Mouse (Mus musculus): ENCODE results near the gene Iars2. TPM values are rescaled to one million over a fixed set of nuclear protein-coding genes. Genes with fewer than 3 reads are reported as not detected.

The Iars2 gene
- total and polyA plus RNA-seq, 3 experiments = 35.2 to 80.0 (median 71.5) TPM

DNA sequence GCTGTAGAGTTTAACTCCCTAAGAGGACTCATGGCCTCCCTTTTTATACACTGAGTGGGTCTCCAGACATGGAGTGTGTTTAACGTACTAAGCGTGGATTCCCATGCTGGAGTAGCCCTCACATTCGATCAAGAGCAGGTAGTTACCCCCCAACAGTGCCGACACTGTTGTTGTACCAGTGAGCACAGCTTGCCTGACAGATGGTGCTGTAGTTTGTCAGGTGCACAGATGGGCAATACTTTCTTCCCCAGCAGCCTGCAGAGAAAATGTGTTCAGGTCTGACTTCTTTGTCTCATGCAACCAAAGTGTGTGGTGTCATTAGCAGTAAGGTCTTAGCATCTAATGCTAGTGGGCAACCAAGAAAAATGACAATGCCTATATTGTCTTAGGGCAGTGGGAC lies 13.2 kb upstream of the Iars2 start:
- peaks cover 2% of the 10 kb centered on the region; the same call in 1 of the 2 replicates for H3K79me2 ChIP-seq (replicated peaks; ENCODE audit: control insufficient read depth, insufficient read depth, low read length)
- no peaks in the 10 kb centered on the region for H3K27me3 ChIP-seq (ENCODE audit: control insufficient read depth, insufficient read depth, low read length)
- H3K9ac ChIP-seq (ENCODE audit: low read depth, low read length) = no peak overlapping the region
- DNase-seq = no peak
- WGBS = 97% methylated on average over 4 of the region's 4 CpGs
- no peaks in the 10 kb centered on the region for H3K4me1 ChIP-seq (ENCODE audit: control insufficient read depth, insufficient read depth, low read length)
- H3K36me3 ChIP-seq (ENCODE audit: control insufficient read depth, insufficient read depth, low read length) = no peaks in the 10 kb centered on the region
- intact Hi-C loops (cut with DNase I) = no loop called here
- TF ChIP-seq CTCF (IDR thresholded peaks at IDR 0.05) (no peak), EP300 (IDR thresholded peaks at IDR 0.05; ENCODE audit: insufficient read depth, low read depth, low read length) (no peak), POLR2A (IDR thresholded peaks at IDR 0.05; ENCODE audit: insufficient read depth, low read depth, low read length) (no peak)
- H3K27ac ChIP-seq = no peak overlapping the region
- no peak overlapping the region for H3K4me3 ChIP-seq

DNA sequence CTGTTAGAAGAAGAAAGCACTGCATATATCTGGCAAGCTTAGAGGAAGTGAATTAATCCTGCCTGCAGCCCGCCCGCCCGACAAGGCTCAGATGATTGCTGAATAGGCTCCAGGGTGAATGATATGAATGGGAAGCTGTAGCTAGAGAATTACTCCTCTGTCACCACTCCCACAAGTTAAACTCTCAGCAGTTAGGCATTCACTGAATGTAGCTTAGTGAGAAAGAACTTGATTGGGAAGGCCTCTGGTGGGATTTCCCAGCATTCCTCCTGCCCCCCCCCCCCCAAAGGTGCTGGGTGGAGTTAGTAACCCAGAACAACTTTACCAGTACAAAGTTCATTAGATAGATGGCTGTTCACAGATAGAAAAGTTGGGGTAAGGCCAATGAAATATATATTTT lies 7.3 kb upstream of the Iars2 start:
- H3K79me2 ChIP-seq (replicated peaks; ENCODE audit: control insufficient read depth, insufficient read depth, low read length) = peaks cover 2% of the 10 kb centered on the region; the same call in 1 of the 2 replicates
- no peak for DNase-seq
- H3K27me3 ChIP-seq (ENCODE audit: control insufficient read depth, insufficient read depth, low read length) = no peaks in the 10 kb centered on the region
- peaks cover 1% of the 10 kb centered on the region; the same call in 1 of the 2 replicates for H3K4me1 ChIP-seq (ENCODE audit: control insufficient read depth, insufficient read depth, low read length)
- WGBS = 18% methylated on average over 3 of the region's 3 CpGs
- intact Hi-C loops (cut with DNase I) = no loop called here
- TF ChIP-seq POLR2A (IDR thresholded peaks at IDR 0.05; ENCODE audit: insufficient read depth, low read depth, low read length) (no peak), CTCF (IDR thresholded peaks at IDR 0.05) (no peak), EP300 (IDR thresholded peaks at IDR 0.05; ENCODE audit: insufficient read depth, low read depth, low read length) (no peak)
- no peak overlapping the region for H3K27ac ChIP-seq
- no peak overlapping the region for H3K9ac ChIP-seq (ENCODE audit: low read depth, low read length)
- no peak overlapping the region for H3K4me3 ChIP-seq
- no peaks in the 10 kb centered on the region for H3K36me3 ChIP-seq (ENCODE audit: control insufficient read depth, insufficient read depth, low read length)

DNA sequence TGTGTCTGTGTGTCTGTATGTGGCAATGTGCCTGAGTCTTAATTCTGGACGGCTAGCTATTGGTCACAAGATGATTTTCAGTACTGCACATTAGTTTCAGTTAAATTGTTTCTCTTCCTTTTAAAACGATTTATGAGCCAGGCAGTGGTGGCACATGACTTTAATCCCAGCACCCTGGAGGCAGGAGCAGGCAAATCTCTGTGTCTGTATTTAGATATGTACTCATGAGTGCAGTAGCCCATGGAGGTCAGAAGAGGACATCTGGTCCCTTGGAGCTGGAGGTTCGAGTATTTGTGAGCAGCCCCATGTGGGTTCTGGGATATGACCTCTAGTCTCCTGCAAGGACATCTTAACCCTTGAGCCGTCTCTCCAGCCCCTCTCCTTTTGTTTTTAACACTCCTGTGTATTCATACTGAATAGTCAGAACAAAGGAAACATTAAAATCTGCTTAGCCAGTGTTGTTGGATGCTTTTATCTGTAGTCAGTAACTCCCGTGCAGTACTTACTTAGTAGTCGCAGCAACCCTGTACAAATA lies 6.1 kb upstream of the Iars2 start:
- Histone ChIP-seq H3K27me3 (ENCODE audit: control insufficient read depth, insufficient read depth, low read length) (no peaks in the 10 kb centered on the region), H3K4me1 (ENCODE audit: control insufficient read depth, insufficient read depth, low read length) (peaks cover 1% of the 10 kb centered on the region; the same call in 1 of the 2 replicates), H3K27ac (no peak overlapping the region), H3K4me3 (no peak overlapping the region), H3K9ac (ENCODE audit: low read depth, low read length) (no peak overlapping the region), H3K36me3 (ENCODE audit: control insufficient read depth, insufficient read depth, low read length) (no peaks in the 10 kb centered on the region), H3K79me2 (replicated peaks; ENCODE audit: control insufficient read depth, insufficient read depth, low read length) (peaks cover 2% of the 10 kb centered on the region; the same call in 1 of the 2 replicates)
- 58% methylated on average over 6 of the region's 6 CpGs for WGBS
- DNase-seq = no peak
- TF ChIP-seq EP300 (IDR thresholded peaks at IDR 0.05; ENCODE audit: insufficient read depth, low read depth, low read length) = no peak
- TF ChIP-seq CTCF (IDR thresholded peaks at IDR 0.05) = no peak
- TF ChIP-seq POLR2A (IDR thresholded peaks at IDR 0.05; ENCODE audit: insufficient read depth, low read depth, low read length) = no peak
- intact Hi-C loops (cut with DNase I) = no loop called here

DNA sequence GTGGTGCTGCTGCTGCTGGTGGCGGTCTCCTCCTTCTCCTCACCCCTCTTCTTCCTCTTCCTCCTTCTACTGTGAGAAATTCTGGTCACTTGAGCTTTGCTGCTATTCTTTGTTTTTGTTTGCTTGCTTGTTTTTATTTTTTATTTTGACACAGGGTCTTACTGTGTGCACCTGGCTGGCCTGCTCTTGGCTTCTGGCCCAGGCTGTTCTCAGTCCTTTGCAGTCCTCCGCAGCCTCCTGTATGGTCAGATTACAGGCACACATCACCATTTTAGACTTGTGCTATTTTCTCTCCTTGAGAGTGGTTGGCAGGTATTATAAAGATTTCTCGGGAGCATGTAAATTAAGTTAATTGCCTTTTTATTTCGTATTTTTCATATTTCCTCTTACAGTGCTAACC lies 4.9 kb upstream of the Iars2 start:
- H3K4me1 ChIP-seq (ENCODE audit: control insufficient read depth, insufficient read depth, low read length) = peaks cover 3% of the 10 kb centered on the region
- no peaks in the 10 kb centered on the region for H3K27me3 ChIP-seq (ENCODE audit: control insufficient read depth, insufficient read depth, low read length)
- no peak overlapping the region for H3K4me3 ChIP-seq
- no peak for DNase-seq
- TF ChIP-seq POLR2A (IDR thresholded peaks at IDR 0.05; ENCODE audit: insufficient read depth, low read depth, low read length) (no peak), EP300 (IDR thresholded peaks at IDR 0.05; ENCODE audit: insufficient read depth, low read depth, low read length) (no peak), CTCF (IDR thresholded peaks at IDR 0.05) (no peak)
- no peaks in the 10 kb centered on the region for H3K36me3 ChIP-seq (ENCODE audit: control insufficient read depth, insufficient read depth, low read length)
- no peak overlapping the region for H3K9ac ChIP-seq (ENCODE audit: low read depth, low read length)
- 73% methylated on average over 4 of the region's 4 CpGs for WGBS
- intact Hi-C loops (cut with DNase I) = no loop called here
- H3K79me2 ChIP-seq (replicated peaks; ENCODE audit: control insufficient read depth, insufficient read depth, low read length) = peaks cover 2% of the 10 kb centered on the region; the same call in 1 of the 2 replicates
- H3K27ac ChIP-seq = no peak overlapping the region

DNA sequence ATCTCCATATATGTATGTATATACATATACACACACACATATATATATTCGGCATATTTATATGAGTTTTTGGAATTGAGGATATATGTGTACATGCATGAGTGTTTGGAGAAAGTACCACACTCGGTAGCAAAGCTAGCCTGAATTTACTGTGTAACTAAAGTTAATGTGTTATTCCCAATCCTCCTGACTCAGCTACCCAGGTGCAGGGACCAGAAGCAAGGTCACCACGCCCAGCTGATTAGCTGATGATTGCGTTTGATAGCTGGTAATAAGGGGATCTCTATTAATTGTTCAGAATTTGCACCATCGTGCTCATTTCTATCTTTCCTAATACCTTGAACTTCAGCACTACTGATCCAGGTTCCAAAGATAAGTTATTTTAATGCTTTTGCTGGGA lies 4.5 kb upstream of the Iars2 start:
- Histone ChIP-seq H3K36me3 (ENCODE audit: control insufficient read depth, insufficient read depth, low read length) (no peaks in the 10 kb centered on the region), H3K27ac (no peak overlapping the region)

DNA sequence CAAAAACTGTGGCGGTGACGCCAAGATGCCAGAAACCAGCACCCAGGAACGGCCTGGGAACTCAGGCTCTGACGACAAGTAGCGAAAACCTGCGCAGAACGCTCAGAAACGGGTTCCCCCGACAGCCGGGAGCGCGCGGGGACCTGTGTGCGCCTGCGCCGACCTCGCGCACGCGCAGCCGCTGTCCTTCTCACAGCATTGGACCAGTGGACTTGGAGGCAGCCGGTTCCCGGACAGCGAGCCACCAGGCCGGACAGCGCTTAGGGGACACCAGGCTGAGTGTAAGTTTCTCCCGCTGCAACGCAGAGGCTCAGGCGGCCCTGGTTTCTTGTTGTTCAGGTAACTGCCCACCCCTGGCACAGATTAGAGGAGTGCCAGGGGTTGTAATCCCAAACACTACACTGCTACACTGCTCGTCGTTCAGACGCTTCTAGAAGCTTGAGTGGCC lies 2.8 kb upstream of the Iars2 start, which contains the start of gene Bpnt1:
Gene Bpnt1, plus strand, starts transcription at position 167 of the 448 bp plus-strand sequence.
- WGBS = under 1% methylated on average over 32 of the region's 32 CpGs
- Histone ChIP-seq H3K4me1 (ENCODE audit: control insufficient read depth, insufficient read depth, low read length) (peaks cover 3% of the 10 kb centered on the region), H3K27ac (peak within 1 kb of the TSS; percentile 94), H3K36me3 (ENCODE audit: control insufficient read depth, insufficient read depth, low read length) (no peaks in the 10 kb centered on the region), H3K27me3 (ENCODE audit: control insufficient read depth, insufficient read depth, low read length) (no peaks in the 10 kb centered on the region), H3K9ac (ENCODE audit: low read depth, low read length) (peak within 1 kb of the TSS; percentile 89), H3K4me3 (peak within 1 kb of the TSS; percentile 72), H3K79me2 (replicated peaks; ENCODE audit: control insufficient read depth, insufficient read depth, low read length) (no peaks in the 10 kb centered on the region)
- TF ChIP-seq POLR2A (IDR thresholded peaks at IDR 0.05; ENCODE audit: insufficient read depth, low read depth, low read length) = peak; percentile 96
- no peak for TF ChIP-seq EP300 (IDR thresholded peaks at IDR 0.05; ENCODE audit: insufficient read depth, low read depth, low read length)
- intact Hi-C loops (cut with DNase I) = loop anchor here (2.0 kb wide), 1 partner anchor 31 kb away; the partner anchor contains the start of gene Eprs
- DNase-seq = peak; percentile 91 to 94

More for the DNA sequence above, 4.5 kb upstream of the Iars2 start:
- Histone ChIP-seq H3K4me3 (no peak overlapping the region), H3K4me1 (ENCODE audit: control insufficient read depth, insufficient read depth, low read length) (peaks cover 3% of the 10 kb centered on the region), H3K27me3 (ENCODE audit: control insufficient read depth, insufficient read depth, low read length) (no peaks in the 10 kb centered on the region), H3K79me2 (replicated peaks; ENCODE audit: control insufficient read depth, insufficient read depth, low read length) (peaks cover 2% of the 10 kb centered on the region; the same call in 1 of the 2 replicates), H3K9ac (ENCODE audit: low read depth, low read length) (no peak overlapping the region)
- intact Hi-C loops (cut with DNase I) = loop anchor here (2.0 kb wide), 1 partner anchor 29 kb away; the partner anchor contains the start of gene Eprs
- DNase-seq = no peak
- TF ChIP-seq EP300 (IDR thresholded peaks at IDR 0.05; ENCODE audit: insufficient read depth, low read depth, low read length) (no peak), CTCF (IDR thresholded peaks at IDR 0.05) (no peak), POLR2A (IDR thresholded peaks at IDR 0.05; ENCODE audit: insufficient read depth, low read depth, low read length) (no peak)
- WGBS = 85% methylated on average over 5 of the region's 5 CpGs
